Mouse (Mus musculus) heart, postnatal 0 days (tissue): ENCODE measurements around the gene Rtn4rl1. TPM values are rescaled to one million over a fixed set of nuclear protein-coding genes. Genes with fewer than 3 reads are reported as not detected.

Source experiments
- ATAC-seq: fragments of 200-750 bp; cut with Nextera tagmentation; 2 replicates; pipeline ENCODE4 v1.8.0; 2017; ENCODE audit warnings: low read depth, moderate number of reproducible peaks, moderate library complexity; ENCODE audit not compliant: insufficient read depth
- DNase-seq: peaks from one replicate; pipeline ENCODE4 v3.0.0-alpha.2; 2016; ENCODE audit warnings: low spot score
- H3K27ac ChIP-seq: fragments of 300-500 bp; sonication (generic); 2 replicates; pipeline ENCODE4 v1.5.1; 2014; ENCODE audit warnings: low read depth, mild to moderate bottlenecking
- H3K27me3 ChIP-seq: fragments of 300-500 bp; sonication (generic); 2 replicates; pipeline ENCODE4 v1.6.1; 2014; ENCODE audit warnings: low read length, mixed read lengths; ENCODE audit not compliant: control insufficient read depth, insufficient read depth
- H3K36me3 ChIP-seq: fragments of 300-500 bp; sonication (generic); replicated peaks from 2 replicates; pipeline ENCODE4 v1.6.1; 2014; ENCODE audit warnings: low read length, mixed read lengths; ENCODE audit not compliant: control insufficient read depth, insufficient read depth
- H3K4me1 ChIP-seq: fragments of 300-500 bp; sonication (generic); 2 replicates; pipeline ENCODE4 v1.6.1; 2014; ENCODE audit warnings: antibody characterized with exemption; ENCODE audit not compliant: control insufficient read depth, insufficient read depth
- H3K4me2 ChIP-seq: fragments of 300-500 bp; sonication (generic); 2 replicates; pipeline ENCODE4 v1.6.1; 2014; ENCODE audit warnings: low read depth, mild to moderate bottlenecking, low read length, moderate library complexity
- H3K4me3 ChIP-seq: fragments of 300-500 bp; sonication (generic); 2 replicates; pipeline ENCODE4 v1.5.1; 2014; ENCODE audit warnings: low read depth, low read length
- H3K9ac ChIP-seq: fragments of 300-500 bp; sonication (generic); replicated peaks from 2 replicates; pipeline ENCODE4 v1.6.1; 2014; ENCODE audit warnings: low read depth, low read length, mixed read lengths
- H3K9me3 ChIP-seq: fragments of 300-500 bp; sonication (generic); replicated peaks from 2 replicates; pipeline ENCODE4 v1.6.1; 2016; ENCODE audit warnings: low read length; ENCODE audit not compliant: control insufficient read depth
- CTCF ChIP-seq: IDR thresholded peaks from 2 replicates; pipeline ENCODE4 v1.5.1; 2016; ENCODE audit warnings: antibody characterized with exemption, control low read depth, low read depth
- EP300 ChIP-seq: IDR thresholded peaks from 2 replicates; pipeline ENCODE4 v1.6.1; 2016; ENCODE audit warnings: antibody characterized with exemption, low read depth
- WGBS: fragments of 180-500 bp; shearing (Covaris S2); extraction: QIAGEN DNeasy Blood & Tissue Kit; methylation state at CpG from one replicate; pipeline ENCODE4 v1.1.7; 2014; 5-methylcytosine and 5-hydroxymethylcytosine counted together
- polyA plus RNA-seq: library from polyadenylated mRNA; unstranded; fragments of >200 nt; fragmentation: Nextera tagmentation; extraction: Ambion mirVana; gene quantifications from 2 replicates; pipeline ENCODE4 v1.2.1, GENCODE M21; 2015
- total RNA-seq: library from RNA; depleted of rRNA; stranded (reverse); fragments of >200 nt; gene quantifications from 2 replicates; pipeline ENCODE4 v1.2.3, GENCODE M21; 2014; ENCODE audit warnings: low replicate concordance

Gene Rtn4rl1
- total and polyA plus RNA-seq, 2 experiments from 2014 or later = 12.2 to 19.7 TPM

DNA sequence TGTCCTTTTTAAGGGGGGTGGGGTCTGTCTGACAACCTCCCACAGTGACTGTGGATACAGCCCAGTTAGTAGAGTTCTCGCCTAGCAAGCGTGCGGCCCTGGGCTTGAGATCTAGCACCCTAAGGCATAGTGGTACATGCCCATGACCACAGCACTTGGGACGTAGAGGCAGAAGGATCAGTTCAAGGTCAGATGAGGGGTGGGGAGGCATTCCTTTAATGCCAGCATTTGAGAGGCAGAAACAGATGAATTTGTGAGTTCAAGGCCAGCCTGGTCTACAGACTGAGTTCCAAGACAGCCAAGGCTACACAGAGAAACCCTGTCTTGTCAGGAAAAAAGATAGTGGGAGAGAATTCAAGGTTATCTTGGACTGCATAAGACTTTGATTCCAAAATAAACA lies 93.3 kb downstream of the Rtn4rl1 start:
- Histone ChIP-seq H3K4me3 (no peak overlapping the region), H3K4me1 (peaks cover 25% of the 10 kb centered on the region; the same call in 1 of the 2 replicates), H3K27ac (peak overlapping the region; percentile 64), H3K9me3 (no peaks in the 10 kb centered on the region), H3K9ac (no peak overlapping the region), H3K36me3 (no peaks in the 10 kb centered on the region), H3K4me2 (no peak overlapping the region), H3K27me3 (no peaks in the 10 kb centered on the region)
- TF ChIP-seq CTCF (no peak), EP300 (no peak)
- DNase-seq = no peak
- no peak for ATAC-seq
- 87% methylated on average over 4 of the region's 4 CpGs for WGBS

DNA sequence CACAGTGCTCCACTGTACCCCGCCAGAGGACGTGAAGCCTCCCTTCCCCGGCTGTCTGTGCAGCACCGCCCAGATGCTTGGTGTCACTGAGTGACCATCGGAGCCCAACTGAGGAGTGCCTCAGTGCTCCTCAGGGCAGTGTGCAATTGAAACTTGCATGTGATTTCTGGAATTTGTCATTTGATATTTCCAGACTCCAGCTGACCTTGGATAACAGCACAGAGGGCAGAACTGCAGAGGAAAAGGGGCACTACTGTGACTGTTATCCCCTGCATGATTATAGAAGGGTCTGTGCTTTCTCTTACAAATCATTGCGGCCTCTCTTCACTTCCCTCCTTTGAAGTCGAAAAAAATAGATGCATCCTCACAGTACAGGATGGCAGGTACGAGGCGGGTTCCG lies 94.4 kb downstream of the Rtn4rl1 start:
- Histone ChIP-seq H3K27ac (peak overlapping the region; percentile 72), H3K9ac (no peak overlapping the region), H3K4me1 (peaks cover 29% of the 10 kb centered on the region; the same call in 1 of the 2 replicates), H3K4me3 (no peak overlapping the region), H3K4me2 (no peak overlapping the region), H3K36me3 (no peaks in the 10 kb centered on the region), H3K27me3 (no peaks in the 10 kb centered on the region), H3K9me3 (no peaks in the 10 kb centered on the region)
- DNase-seq = peak; percentile 69
- ATAC-seq = peak; percentile 69
- no peak for TF ChIP-seq CTCF
- no peak for TF ChIP-seq EP300
- 33% methylated on average over 10 of the region's 10 CpGs for WGBS

- no peaks in the 10 kb centered on the region for H3K36me3 ChIP-seq
- no peak for TF ChIP-seq CTCF
- no peak for TF ChIP-seq EP300
- DNase-seq (no peak), ATAC-seq (no peak)
- no peaks in the 10 kb centered on the region for H3K9me3 ChIP-seq
- peak overlapping the region; percentile 72 for H3K27ac ChIP-seq
- 71% methylated on average over 8 of the region's 8 CpGs for WGBS
- no peak overlapping the region for H3K4me2 ChIP-seq
- no peak overlapping the region for H3K4me3 ChIP-seq
- no peaks in the 10 kb centered on the region for H3K27me3 ChIP-seq
- peaks cover 34% of the 10 kb centered on the region; the same call in 1 of the 2 replicates for H3K4me1 ChIP-seq
- no peak overlapping the region for H3K9ac ChIP-seq
Observed at GRCm38 (mm10) chr11:75288517-75288916, 94.9 kb downstream of the Rtn4rl1 start.

- 40% methylated on average over 2 of the region's 2 CpGs for WGBS
- H3K36me3 ChIP-seq = no peaks in the 10 kb centered on the region
- no peaks in the 10 kb centered on the region for H3K9me3 ChIP-seq
- H3K4me1 ChIP-seq = peaks cover 35% of the 10 kb centered on the region; the same call in 1 of the 2 replicates
- no peaks in the 10 kb centered on the region for H3K27me3 ChIP-seq
- H3K9ac ChIP-seq = no peak overlapping the region
- no peak for DNase-seq
- no peak overlapping the region for H3K4me2 ChIP-seq
- H3K27ac ChIP-seq = peak overlapping the region; percentile 72
- TF ChIP-seq EP300 = no peak
- TF ChIP-seq CTCF = no peak
- no peak overlapping the region for H3K4me3 ChIP-seq
- no peak for ATAC-seq
Observed at GRCm38 (mm10) chr11:75289120-75289519, 95.5 kb downstream of the Rtn4rl1 start.

- ATAC-seq (peak; percentile 62), DNase-seq (peak; percentile 75)
- no peaks in the 10 kb centered on the region for H3K36me3 ChIP-seq
- 0 out of 2 replicates have a peak overlapping the region, but pooled peaks have one; percentile 18 for H3K9ac ChIP-seq
- peak overlapping the region; percentile 63 for H3K27ac ChIP-seq
- no peaks in the 10 kb centered on the region for H3K27me3 ChIP-seq
- no peak overlapping the region for H3K4me3 ChIP-seq
- peak overlapping the region; percentile 44; the same call in 1 of the 2 replicates for H3K4me2 ChIP-seq
- no peaks in the 10 kb centered on the region for H3K9me3 ChIP-seq
- H3K4me1 ChIP-seq = peaks cover 48% of the 10 kb centered on the region; the same call in 1 of the 2 replicates
- WGBS = 12% methylated on average over 6 of the region's 6 CpGs
- peak; percentile 96 for TF ChIP-seq CTCF
- TF ChIP-seq EP300 = no peak
Observed at GRCm38 (mm10) chr11:75290566-75291271, 97.1 kb downstream of the Rtn4rl1 start.
